Mouse (Mus musculus): ENCODE measurements around the gene Bnipl. TPM values are rescaled to one million over a fixed set of nuclear protein-coding genes. Genes with fewer than 3 reads are reported as not detected.

Gene Bnipl
- polyA plus RNA-seq, 1 experiment from 2014 or later, result 4.6 TPM

Other genes with a start within 250 kb of the Bnipl start
- gene Zfp687, start 235.7 kb downstream of the Bnipl start, polyA plus RNA-seq (2015; fragmentation: Nextera tagmentation; extraction: Ambion mirVana), result 23.3 and 23.6 TPM in 2 replicates
- 223 and 224 TPM in 2 replicates for gene Psmd4, start 208.6 kb downstream of the Bnipl start, polyA plus RNA-seq (2015; fragmentation: Nextera tagmentation; extraction: Ambion mirVana)
- 19.5 and 20.2 TPM in 2 replicates for gene Pip5k1a, start 144.3 kb downstream of the Bnipl start, polyA plus RNA-seq (2015; fragmentation: Nextera tagmentation; extraction: Ambion mirVana)
- gene Vps72, start 140.2 kb downstream of the Bnipl start, polyA plus RNA-seq (2015; fragmentation: Nextera tagmentation; extraction: Ambion mirVana), result 152 and 156 TPM in 2 replicates
- 2.7 and 4.4 TPM in 2 replicates for gene Tmod4, start 126.7 kb downstream of the Bnipl start, polyA plus RNA-seq (2015; fragmentation: Nextera tagmentation; extraction: Ambion mirVana)
- 69.9 and 79.0 TPM in 2 replicates for gene Scnm1, start 117.2 kb downstream of the Bnipl start, polyA plus RNA-seq (2015; fragmentation: Nextera tagmentation; extraction: Ambion mirVana)
- gene Lysmd1, start 117.1 kb downstream of the Bnipl start, polyA plus RNA-seq (2015; fragmentation: Nextera tagmentation; extraction: Ambion mirVana), result 16.2 and 16.9 TPM in 2 replicates
- 4.0 and 5.4 TPM in 2 replicates for gene Tnfaip8l2, start 108.8 kb downstream of the Bnipl start, polyA plus RNA-seq (2015; fragmentation: Nextera tagmentation; extraction: Ambion mirVana)
- gene Sema6c, start 90.7 kb downstream of the Bnipl start, polyA plus RNA-seq (2015; fragmentation: Nextera tagmentation; extraction: Ambion mirVana), result 3.2 and 4.1 TPM in 2 replicates
- 10.0 and 10.2 TPM in 2 replicates for gene Gabpb2, start 33.3 kb downstream of the Bnipl start, polyA plus RNA-seq (2015; fragmentation: Nextera tagmentation; extraction: Ambion mirVana)
- 118 and 123 TPM in 2 replicates for gene Cdc42se1, start 22.5 kb downstream of the Bnipl start, polyA plus RNA-seq (2015; fragmentation: Nextera tagmentation; extraction: Ambion mirVana)
- gene Mllt11, start 19.0 kb downstream of the Bnipl start, polyA plus RNA-seq (2015; fragmentation: Nextera tagmentation; extraction: Ambion mirVana), result 12.0 TPM in 2 replicates
- 0.29 and 0.50 TPM in 2 replicates for gene Gm128, start 9.6 kb downstream of the Bnipl start, polyA plus RNA-seq (2015; fragmentation: Nextera tagmentation; extraction: Ambion mirVana)
- 41.0 and 47.0 TPM in 2 replicates for gene Mindy1, start 30.2 kb upstream of the Bnipl start, polyA plus RNA-seq (2015; fragmentation: Nextera tagmentation; extraction: Ambion mirVana)
- gene Prune1, start 30.9 kb upstream of the Bnipl start, polyA plus RNA-seq (2015; fragmentation: Nextera tagmentation; extraction: Ambion mirVana), result 23.2 and 23.9 TPM in 2 replicates
- gene Anxa9, start 56.0 kb upstream of the Bnipl start, polyA plus RNA-seq (2015; fragmentation: Nextera tagmentation; extraction: Ambion mirVana), result 1.7 and 2.0 TPM in 2 replicates
- gene Cers2, start 63.6 kb upstream of the Bnipl start, polyA plus RNA-seq (2015; fragmentation: Nextera tagmentation; extraction: Ambion mirVana), result 221 and 230 TPM in 2 replicates
- 35.4 and 38.4 TPM in 2 replicates for gene Setdb1, start 106.0 kb upstream of the Bnipl start, polyA plus RNA-seq (2015; fragmentation: Nextera tagmentation; extraction: Ambion mirVana)
- not detected in 2 replicates for gene 4930558C23Rik, start 151.6 kb upstream of the Bnipl start, polyA plus RNA-seq (2015; fragmentation: Nextera tagmentation; extraction: Ambion mirVana)
- gene Arnt, start 183.2 kb upstream of the Bnipl start, polyA plus RNA-seq (2015; fragmentation: Nextera tagmentation; extraction: Ambion mirVana), result 52.6 and 52.8 TPM in 2 replicates
- 5.5 and 12.4 TPM in 2 replicates for gene Ctsk, start 248.1 kb upstream of the Bnipl start, polyA plus RNA-seq (2015; fragmentation: Nextera tagmentation; extraction: Ambion mirVana)